Mouse (Mus musculus): ENCODE measurements around the gene Pcsk4. TPM values are rescaled to one million over a fixed set of nuclear protein-coding genes. Genes with fewer than 3 reads are reported as not detected.

The Pcsk4 gene
- total RNA-seq (2021) (1 to 10 TPM; 1.8 to 3.4 TPM), polyA plus RNA-seq (2012; rRNA removed) (15.9 and 19.6 TPM in 2 replicates)
- long read RNA-seq, partial matches to known transcripts = 2 of 6 reads
- long read RNA-seq, other reads (novel, unspliced or antisense) = 3 of 6 reads

DNA sequence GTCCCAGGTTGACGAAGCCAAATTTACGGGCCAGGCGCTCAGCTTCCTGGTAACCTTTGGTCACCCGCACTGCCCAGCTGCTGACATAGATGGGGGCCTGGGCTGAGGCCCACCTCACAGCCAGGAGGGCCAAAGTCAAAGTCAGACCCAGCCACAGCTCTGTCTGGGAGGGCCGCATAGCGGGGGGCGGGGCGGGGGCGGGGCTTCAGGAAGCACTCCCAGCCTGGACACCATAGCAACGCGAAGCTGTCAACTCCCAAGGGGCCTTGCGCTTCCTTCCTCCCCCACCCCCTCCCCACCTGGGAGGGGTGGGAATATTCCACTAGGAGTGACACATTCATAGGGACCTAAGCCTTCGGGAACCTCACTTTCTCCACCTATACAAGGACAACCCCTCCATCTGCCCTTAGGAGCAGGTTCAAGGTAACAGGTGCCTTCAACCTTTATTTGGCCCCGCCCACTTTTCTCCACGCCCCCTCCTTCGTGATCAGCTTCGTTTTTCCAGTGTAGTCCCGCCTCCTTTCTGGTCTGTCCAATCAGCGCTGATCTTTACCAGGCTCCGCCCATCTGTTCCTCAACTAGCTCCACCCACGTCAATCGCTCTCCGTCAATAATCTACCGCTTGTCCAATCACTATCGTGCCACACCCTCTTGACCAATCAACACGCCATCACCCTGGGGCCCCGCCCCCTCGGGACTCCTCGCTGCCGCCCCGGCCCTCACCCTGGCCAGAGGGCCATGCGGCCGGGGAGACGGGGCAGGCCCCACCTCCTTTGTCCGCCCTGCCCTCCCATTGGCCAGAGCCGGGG, at the start of gene Pcsk4, which contains the start of gene Reep6:
TSS of gene Pcsk4 (minus strand) at position 226 of the 809 bp plus-strand sequence.
TSS of gene Reep6 (plus strand) at position 681 of the 809 bp plus-strand sequence.
- DNase-seq = peak; percentile 96

DNA sequence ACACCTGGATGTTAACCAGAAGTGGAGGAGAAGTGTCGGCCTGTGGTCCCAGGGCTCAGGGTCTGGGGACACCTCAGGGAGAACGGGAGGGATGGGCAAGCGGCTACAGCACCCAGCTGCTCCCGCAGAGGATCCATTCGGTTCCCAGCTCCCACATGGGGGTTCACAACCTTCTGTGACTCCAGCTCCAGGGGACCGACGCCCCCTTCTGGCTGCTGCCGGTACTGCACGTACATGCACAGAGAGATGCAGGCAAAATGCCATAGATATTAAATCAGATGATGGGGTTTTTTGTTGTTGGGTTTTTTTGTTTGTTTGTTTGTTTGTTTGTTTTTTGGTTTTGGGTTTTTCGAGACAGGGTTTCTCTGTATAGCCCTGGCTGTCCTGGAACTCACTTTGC, 48.4 kb upstream of the Pcsk4 start:
- no peak for DNase-seq

DNA sequence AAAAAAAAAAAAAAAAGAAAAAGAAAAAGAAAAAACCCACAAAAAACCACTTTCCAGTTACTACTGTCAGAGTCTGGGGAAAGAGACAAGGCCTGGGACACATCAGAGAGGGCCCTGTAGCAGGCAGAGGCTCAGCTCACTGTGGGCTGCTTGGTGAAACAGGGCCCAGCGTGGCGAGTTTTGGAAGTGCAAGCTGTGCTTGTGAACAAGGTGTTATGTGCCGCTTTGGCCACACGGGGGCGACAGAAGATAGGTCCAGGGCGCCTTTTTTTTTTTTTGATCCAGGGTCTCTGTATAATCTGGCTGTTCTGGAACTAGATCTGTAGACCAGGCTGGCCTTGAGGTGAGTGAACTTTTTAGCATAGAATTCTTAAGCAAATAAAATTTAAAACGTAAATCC, 46.9 kb upstream of the Pcsk4 start:
- peak; percentile 89 for DNase-seq

DNA sequence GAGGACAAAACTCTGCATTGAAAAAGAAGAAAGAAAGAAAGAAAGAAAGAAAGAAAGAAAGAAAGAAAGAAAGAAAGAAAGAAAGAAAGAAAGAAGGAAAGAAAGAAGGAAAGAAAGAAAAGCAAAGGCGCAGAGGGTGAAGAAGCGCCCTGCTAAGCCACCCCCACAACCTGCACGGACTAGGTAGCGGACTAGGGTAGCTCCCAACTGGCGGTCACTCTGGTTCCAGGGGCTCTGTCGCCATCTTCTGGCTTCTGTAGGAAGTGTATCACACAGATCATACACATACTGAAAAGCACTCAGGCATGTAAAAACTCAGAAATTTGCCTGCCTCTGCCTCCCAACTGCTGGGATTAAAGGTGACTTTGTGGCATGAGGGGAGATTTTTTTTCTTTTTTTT, 44.8 kb upstream of the Pcsk4 start:
- DNase-seq = peak; percentile 83

DNA sequence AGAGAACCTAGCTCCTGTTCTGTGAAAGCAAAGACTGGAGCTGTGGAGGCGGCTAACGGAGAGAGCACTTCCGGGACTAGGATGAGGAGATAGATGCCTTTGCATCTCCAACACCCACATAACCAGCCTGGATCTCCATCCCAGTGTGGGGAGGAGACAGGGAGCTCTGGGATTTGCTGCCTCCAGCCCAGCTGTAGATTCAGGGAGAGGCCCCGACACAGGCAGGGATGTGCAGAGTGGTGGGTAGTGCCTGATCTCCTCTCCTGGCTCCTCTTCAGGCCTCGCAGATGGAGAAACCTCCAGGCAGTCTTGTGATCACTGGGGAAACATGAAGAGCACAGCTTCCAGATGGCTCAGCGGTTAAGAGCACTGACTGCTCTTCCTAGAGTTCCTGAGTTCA, 43.4 kb upstream of the Pcsk4 start:
- DNase-seq = no peak

DNA sequence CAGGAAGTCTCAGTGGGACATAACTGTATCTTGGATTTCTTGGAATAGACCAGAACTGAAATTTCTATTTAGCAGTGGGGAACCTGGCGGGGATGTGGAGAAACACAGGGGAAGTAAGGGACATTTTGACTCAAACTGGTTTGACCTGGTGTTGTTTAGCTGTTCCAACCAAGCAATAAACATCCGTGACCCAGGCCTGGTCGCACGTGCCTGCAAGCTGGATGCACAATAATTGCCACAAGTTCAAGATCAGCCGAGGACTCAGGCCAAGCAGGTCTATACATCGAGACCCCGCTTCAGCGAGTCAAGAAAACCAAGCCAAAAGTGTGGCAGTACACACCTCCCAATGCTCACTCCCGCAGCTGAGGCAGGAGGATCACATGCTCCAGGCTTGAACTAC, 42.7 kb upstream of the Pcsk4 start:
- DNase-seq = no peak

- DNase-seq = no peak
These were observed 42.2 kb upstream of the Pcsk4 start for GRCm38 (mm10) chr10:80371411-80371966.

- no peak for DNase-seq
These were observed 40.9 kb upstream of the Pcsk4 start for GRCm38 (mm10) chr10:80369995-80370747.

GRCm38 (mm10) chr10:80368392-80368791, 39.1 kb upstream of the Pcsk4 start:
- no peak for DNase-seq

DNA sequence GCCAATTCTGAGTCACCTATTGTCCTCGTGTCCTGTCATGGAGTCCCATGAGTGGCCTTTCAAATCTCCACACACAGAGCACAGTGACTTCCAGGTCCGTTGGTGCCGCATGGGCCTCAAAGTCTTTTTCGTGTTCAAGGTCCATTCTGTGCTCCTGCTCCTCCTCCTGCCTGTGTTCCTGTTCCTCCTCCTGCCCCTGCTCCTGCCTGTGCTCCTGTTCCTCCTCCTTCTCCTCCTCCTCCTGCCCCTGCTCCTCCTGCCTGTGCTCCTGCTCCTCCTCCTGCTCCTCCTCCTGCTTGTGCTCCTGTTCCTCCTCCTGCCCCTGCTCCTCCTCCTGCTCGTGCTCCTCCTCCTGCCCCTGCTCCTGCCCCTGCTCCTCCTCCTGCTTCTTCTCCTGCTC, 38.7 kb upstream of the Pcsk4 start:
- DNase-seq = no peak

DNA sequence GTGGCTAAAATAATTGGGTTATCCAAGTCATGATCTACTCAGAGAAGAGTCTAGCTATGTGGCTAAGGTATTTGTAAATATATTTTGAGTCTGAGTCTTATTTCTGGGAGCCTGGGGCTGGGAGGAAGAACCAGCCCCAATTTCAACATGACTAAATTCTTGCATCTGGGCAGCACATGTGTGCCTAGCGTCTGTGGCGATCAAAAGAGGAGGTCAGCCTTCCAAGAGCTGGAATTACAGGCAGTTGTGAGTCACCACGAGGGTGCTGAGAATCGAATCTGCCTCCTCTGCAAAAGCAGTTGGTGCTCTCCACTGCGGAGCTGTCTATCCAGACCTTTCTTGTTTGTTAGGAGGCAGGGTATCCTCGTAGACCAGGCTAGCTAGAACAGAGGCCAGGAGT, 36.4 kb upstream of the Pcsk4 start:
- no peak for DNase-seq

DNA sequence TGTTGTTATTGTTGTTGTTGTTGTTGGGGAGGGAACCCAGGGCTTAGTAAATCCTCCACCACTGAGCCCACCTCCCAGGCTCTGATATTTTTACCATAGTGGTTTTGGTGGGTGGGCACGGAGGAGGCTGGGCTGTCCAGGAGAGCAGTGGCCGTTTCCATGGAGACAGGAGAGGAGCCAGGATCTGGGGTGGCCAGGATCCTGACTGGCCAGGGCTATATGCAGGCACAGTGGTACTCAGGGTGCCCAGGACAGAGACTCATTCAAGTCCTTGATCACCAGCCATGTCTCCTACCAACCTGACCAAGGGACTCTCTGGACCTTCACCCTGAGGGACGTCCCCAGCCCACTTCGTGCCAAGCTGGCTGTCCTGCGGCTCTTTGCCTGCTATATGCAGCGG, 34.4 kb upstream of the Pcsk4 start:
- no peak for DNase-seq

- peak; percentile 44 for DNase-seq
These were observed 28.8 kb upstream of the Pcsk4 start for GRCm38 (mm10) chr10:80357994-80358639.

- no peak for DNase-seq
These were observed 28.0 kb upstream of the Pcsk4 start for GRCm38 (mm10) chr10:80357336-80357735.

DNA sequence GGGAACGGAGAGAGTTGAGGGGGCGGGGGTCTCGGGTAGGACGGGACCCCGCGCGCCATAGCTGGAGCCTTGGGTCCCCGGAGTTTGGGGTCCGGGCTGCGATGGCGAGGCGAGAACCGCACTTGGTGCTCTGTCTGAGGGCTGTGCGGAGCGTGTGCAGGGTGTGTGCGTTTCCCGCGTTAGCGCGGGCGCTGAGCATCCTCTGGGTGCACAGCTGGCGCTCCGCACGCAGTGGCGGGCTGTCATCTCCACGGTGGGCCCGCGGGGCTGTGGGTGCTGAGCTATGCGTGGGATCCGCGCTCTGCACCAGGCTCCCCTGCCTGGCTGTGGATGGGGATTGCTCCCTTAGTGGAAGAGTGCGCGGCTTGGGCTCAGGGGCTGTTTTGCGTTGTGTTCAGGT, 27.4 kb upstream of the Pcsk4 start:
- no peak for DNase-seq

GRCm38 (mm10) chr10:80356001-80356682, 26.8 kb upstream of the Pcsk4 start, which contains the start of gene Plk5:
Gene Plk5 (plus strand): TSS chr10:80356459.
- no peak for DNase-seq

- no peak for DNase-seq
These were observed 26.1 kb upstream of the Pcsk4 start for GRCm38 (mm10) chr10:80355431-80355830.

- DNase-seq = no peak
These were observed 23.4 kb upstream of the Pcsk4 start for GRCm38 (mm10) chr10:80352727-80353126.

DNA sequence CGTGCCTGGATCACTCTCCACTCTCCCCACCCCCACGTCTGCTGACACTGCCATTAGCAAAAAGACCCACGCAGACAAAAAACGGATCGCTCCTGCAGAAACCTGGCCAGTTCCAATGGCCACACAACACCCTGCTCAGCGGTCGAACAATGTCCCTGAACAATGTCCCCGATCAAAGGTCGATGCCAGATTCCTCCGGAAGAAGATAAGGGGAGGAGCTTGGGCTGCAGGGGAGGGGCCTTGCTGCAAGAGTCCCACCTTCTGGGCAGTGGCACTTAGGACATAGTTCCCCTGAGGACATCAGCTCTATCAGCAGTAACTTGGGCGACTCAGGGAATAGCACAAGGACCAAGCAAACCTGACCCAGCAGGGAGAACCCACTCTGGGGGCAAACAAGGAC, 22.6 kb upstream of the Pcsk4 start:
- DNase-seq = no peak

DNA sequence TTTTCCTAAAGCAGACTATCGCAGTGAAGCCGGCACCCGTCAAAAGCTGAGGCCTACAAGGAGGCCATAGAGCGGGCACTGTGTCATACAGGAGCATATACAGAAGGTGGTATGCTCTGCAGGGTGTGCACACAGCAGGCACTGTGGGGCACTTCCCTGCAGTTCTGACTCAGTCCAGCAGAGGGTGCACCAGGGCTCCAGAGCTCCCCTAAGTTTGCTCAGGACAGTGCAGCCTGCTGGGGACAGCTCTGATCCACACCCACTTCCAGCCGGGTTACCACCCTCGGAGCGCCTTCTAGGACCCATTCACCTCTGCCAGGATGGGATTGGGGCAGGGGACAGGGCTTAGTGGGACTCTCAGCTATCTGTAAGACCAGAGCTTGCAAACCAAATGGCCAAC, 21.0 kb upstream of the Pcsk4 start:
- peak; percentile 86 for DNase-seq

DNA sequence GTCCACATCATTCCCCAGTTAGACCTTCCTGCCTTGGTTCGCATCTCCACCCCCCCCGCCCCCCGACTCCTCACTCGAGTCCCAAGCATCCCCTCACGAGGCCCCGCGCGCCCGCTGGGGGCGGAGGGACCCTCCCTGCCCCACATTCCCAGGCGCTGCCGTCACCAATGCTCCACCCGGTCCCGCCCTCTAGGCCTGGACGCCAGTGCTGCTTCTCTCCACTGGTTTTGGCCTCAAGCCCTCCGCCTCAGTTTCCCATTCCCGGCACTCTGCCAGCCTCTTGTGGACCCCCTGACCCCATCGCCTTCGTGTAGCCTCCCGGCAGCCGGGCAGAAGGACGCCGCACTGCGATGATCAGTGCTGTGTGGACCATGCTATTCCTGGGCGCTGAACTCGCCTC, 19.7 kb upstream of the Pcsk4 start:
- no peak for DNase-seq

Measured in adrenal gland, adult 2 months (tissue).